In the genomic region with DNA sequence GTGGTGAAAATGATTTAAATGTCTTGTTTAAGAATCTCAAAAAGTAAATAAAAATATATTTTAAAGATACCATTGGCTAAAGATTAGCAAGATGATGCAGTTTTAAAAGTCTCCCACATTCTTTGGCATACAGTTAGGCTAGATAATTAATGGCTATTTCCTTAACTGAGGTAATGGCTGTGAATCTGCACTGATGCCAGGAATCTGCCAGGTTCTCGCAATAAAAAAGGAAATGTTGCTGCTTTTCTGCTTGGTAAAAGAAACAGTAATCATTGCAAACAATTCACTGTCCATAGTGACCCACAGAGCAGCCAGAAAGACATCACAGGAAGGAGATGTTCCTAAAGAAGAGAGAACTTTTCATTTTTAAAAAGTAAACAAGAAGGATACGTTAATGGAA, we compare ENCODE assay signal across 24 mouse cellular contexts.
DNase-seq lines count a peak whose midpoint lies in the region; ATAC-seq and TF ChIP-seq lines count a peak whose summit lies in the region.
"Had no signal": no experiment of that assay in that cellular context is flagged by ENCODE, and none has a peak within 500 bp of the region (broad histone marks: within the 10 kb centered on the region; RNA-seq: fewer than 3 reads in every experiment).

No protein-coding gene starts in this region.

- peak; percentile 34 for DNase-seq in adrenal gland, adult 2 months
- no peak for DNase-seq in adrenal gland, postnatal 4 days (ENCODE audit: low spot score in 2 of 2)
- peak; percentile 25 for DNase-seq in 3T3-L1 (ENCODE audit: low read depth, low spot score)
- peak; percentile 34 for DNase-seq in adrenal gland, postnatal 14 days
- DNase-seq in kidney, postnatal 14 days = peak; percentile 61
- DNase-seq in testis, postnatal 10 days (ENCODE audit: low spot score) = no peak
- DNase-seq in thymus, postnatal 10 days (ENCODE audit: low spot score in 2 of 2) = no peak
- no peak for DNase-seq in lung, postnatal 0 days (ENCODE audit: low spot score)
- DNase-seq: cerebellum, adult 8-10 months; cerebellum, postnatal 36 days; gastrocnemius, adult 2 months; heart, postnatal 36 days; liver, embryonic 13.5 days; right cerebral cortex, adult 18-20 months; thymus, adult 18-20 months had no signal

- H3K4me1 ChIP-seq in lung, postnatal 0 days (ENCODE audit: insufficient read depth, low read depth, low read length) = no peaks in the 10 kb centered on the region
- H3K4me1 ChIP-seq: embryonic facial prominence, embryonic 15.5 days; heart, embryonic 15.5 days; hindbrain, embryonic 13.5 days; limb, embryonic 13.5 days; liver, embryonic 13.5 days; lung, embryonic 15.5 days; stomach, embryonic 15.5 days had no signal

- ATAC-seq in lung, postnatal 0 days = no peak
- ATAC-seq: CD4-positive, CD25-positive, alpha-beta regulatory T cell, adult 4 months; forebrain, embryonic 14.5 days had no signal

- H3K27me3 ChIP-seq in lung, postnatal 0 days (replicated peaks; ENCODE audit: insufficient read depth, low read length) = no peaks in the 10 kb centered on the region
- H3K27me3 ChIP-seq: embryonic facial prominence, embryonic 15.5 days; heart, embryonic 15.5 days; hindbrain, embryonic 13.5 days; limb, embryonic 13.5 days; liver, embryonic 13.5 days; lung, embryonic 15.5 days; stomach, embryonic 15.5 days had no signal

- H3K36me3 ChIP-seq in lung, postnatal 0 days (ENCODE audit: insufficient read depth, low read length) = no peaks in the 10 kb centered on the region
- H3K36me3 ChIP-seq: embryonic facial prominence, embryonic 15.5 days; heart, embryonic 15.5 days; hindbrain, embryonic 13.5 days; limb, embryonic 13.5 days; liver, embryonic 13.5 days; lung, embryonic 15.5 days; stomach, embryonic 15.5 days had no signal

- 46% methylated on average over 2 of the region's 2 CpGs for WGBS in lung, postnatal 0 days

- H3K9me3 ChIP-seq in lung, postnatal 0 days (ENCODE audit: low read length) = no peaks in the 10 kb centered on the region
- H3K9me3 ChIP-seq: embryonic facial prominence, embryonic 15.5 days; heart, embryonic 15.5 days; hindbrain, embryonic 13.5 days; limb, embryonic 13.5 days; liver, embryonic 13.5 days; lung, embryonic 15.5 days; stomach, embryonic 15.5 days had no signal

- no peak overlapping the region for H3K4me3 ChIP-seq in lung, postnatal 0 days (ENCODE audit: low read depth, low read length)
- H3K4me3 ChIP-seq: embryonic facial prominence, embryonic 15.5 days; gastrocnemius, adult 2 months; heart, embryonic 15.5 days; hindbrain, embryonic 13.5 days; limb, embryonic 13.5 days; liver, embryonic 13.5 days; lung, embryonic 15.5 days; stomach, embryonic 15.5 days had no signal

- H3K9ac ChIP-seq in lung, postnatal 0 days (replicated peaks; ENCODE audit: low read depth) = no peak overlapping the region
- H3K9ac ChIP-seq: embryonic facial prominence, embryonic 15.5 days; heart, embryonic 15.5 days; hindbrain, embryonic 13.5 days; limb, embryonic 13.5 days; liver, embryonic 13.5 days; lung, embryonic 15.5 days; stomach, embryonic 15.5 days had no signal

- no peak overlapping the region for H3K4me2 ChIP-seq in lung, postnatal 0 days (replicated peaks; ENCODE audit: low read depth, low read length)
- H3K4me2 ChIP-seq: embryonic facial prominence, embryonic 15.5 days; heart, embryonic 15.5 days; hindbrain, embryonic 13.5 days; limb, embryonic 13.5 days; liver, embryonic 13.5 days; lung, embryonic 15.5 days; midbrain, embryonic 11.5 days; stomach, embryonic 15.5 days had no signal

- TF ChIP-seq EP300 in lung, postnatal 0 days (IDR thresholded peaks at IDR 0.05) = no peak

- no peak for TF ChIP-seq CTCF in lung, postnatal 0 days (IDR thresholded peaks at IDR 0.05)

- H3K27ac ChIP-seq in lung, postnatal 0 days (ENCODE audit: low read length) = no peak overlapping the region
- H3K27ac ChIP-seq: embryonic facial prominence, embryonic 15.5 days; gastrocnemius, adult 2 months; heart, embryonic 15.5 days; hindbrain, embryonic 13.5 days; limb, embryonic 13.5 days; liver, embryonic 13.5 days; lung, embryonic 15.5 days; stomach, embryonic 15.5 days had no signal

Comparison
In these comparisons a context has a peak if more than half of its experiments do, and no peak if none do; other contexts are left out.
1. DNase-seq: peak in adrenal gland, adult 2 months (single experiment), 3T3-L1 (single experiment), adrenal gland, postnatal 14 days (single experiment) and kidney, postnatal 14 days (single experiment); none in adrenal gland, postnatal 4 days (0 of 2), testis, postnatal 10 days (single experiment), thymus, postnatal 10 days (0 of 2) and lung, postnatal 0 days (single experiment).